Mouse (Mus musculus): Measurements from ENCODE around the gene Tmco1.

Gene Tmco1

GRCm38 (mm10) chr1:167308261-167309054 is at the start of gene Tmco1:
TSS of gene Tmco1 (plus strand) at chr1:167308378.
- peak; percentile 88 for DNase-seq (ENCODE audit: low read depth, low spot score)

GRCm38 (mm10) chr1:167259702-167260101 is 48.5 kb upstream of the Tmco1 start:
- DNase-seq (ENCODE audit: low read depth, low spot score), result no peak

GRCm38 (mm10) chr1:167261750-167262149 is 46.4 kb upstream of the Tmco1 start:
- DNase-seq (ENCODE audit: low read depth, low spot score), result no peak

GRCm38 (mm10) chr1:167262489-167263041 is 45.6 kb upstream of the Tmco1 start:
- DNase-seq (ENCODE audit: low read depth, low spot score), result no peak

- DNase-seq (ENCODE audit: low read depth, low spot score), result no peak
Measured at GRCm38 (mm10) chr1:167265366-167265765, 42.8 kb upstream of the Tmco1 start.

GRCm38 (mm10) chr1:167266720-167267119 is 41.5 kb upstream of the Tmco1 start:
- DNase-seq (ENCODE audit: low read depth, low spot score), result no peak

GRCm38 (mm10) chr1:167268360-167269063 is 39.7 kb upstream of the Tmco1 start:
- no peak for DNase-seq (ENCODE audit: low read depth, low spot score)

GRCm38 (mm10) chr1:167269350-167269811 is 38.8 kb upstream of the Tmco1 start:
- no peak for DNase-seq (ENCODE audit: low read depth, low spot score)

GRCm38 (mm10) chr1:167269856-167270270 is 38.3 kb upstream of the Tmco1 start:
- no peak for DNase-seq (ENCODE audit: low read depth, low spot score)

- no peak for DNase-seq (ENCODE audit: low read depth, low spot score)
Measured at GRCm38 (mm10) chr1:167270342-167271111, 37.7 kb upstream of the Tmco1 start.

- DNase-seq (ENCODE audit: low read depth, low spot score), result no peak
Measured at GRCm38 (mm10) chr1:167271304-167271703, 36.9 kb upstream of the Tmco1 start.

- no peak for DNase-seq (ENCODE audit: low read depth, low spot score)
Measured at GRCm38 (mm10) chr1:167271841-167272240, 36.3 kb upstream of the Tmco1 start.

GRCm38 (mm10) chr1:167273380-167274163 is 34.6 kb upstream of the Tmco1 start:
- DNase-seq (ENCODE audit: low read depth, low spot score), result no peak

GRCm38 (mm10) chr1:167274646-167275390 is 33.4 kb upstream of the Tmco1 start:
- DNase-seq (ENCODE audit: low read depth, low spot score), result no peak

GRCm38 (mm10) chr1:167278395-167278794 is 29.8 kb upstream of the Tmco1 start:
- no peak for DNase-seq (ENCODE audit: low read depth, low spot score)

- no peak for DNase-seq (ENCODE audit: low read depth, low spot score)
Measured at GRCm38 (mm10) chr1:167279160-167279715, 28.9 kb upstream of the Tmco1 start.

GRCm38 (mm10) chr1:167280061-167280460 is 28.1 kb upstream of the Tmco1 start:
- DNase-seq (ENCODE audit: low read depth, low spot score), result no peak

- DNase-seq (ENCODE audit: low read depth, low spot score), result no peak
Measured at GRCm38 (mm10) chr1:167282112-167282511, 26.1 kb upstream of the Tmco1 start.

GRCm38 (mm10) chr1:167282768-167283167 is 25.4 kb upstream of the Tmco1 start:
- DNase-seq (ENCODE audit: low read depth, low spot score), result no peak

Data from WW6 (cell line).